Mouse (Mus musculus): Measurements from ENCODE around the gene S100a5. TPM values are rescaled to one million over a fixed set of nuclear protein-coding genes. Genes with fewer than 3 reads are reported as not detected.

Gene S100a5
- polyA plus RNA-seq, 1 experiment from 2014 or later = not detected

- no peaks in the 10 kb centered on the region for H3K9me3 ChIP-seq (ENCODE audit: control insufficient read depth, low read length)
- DNase-seq (ENCODE audit: low spot score) (no peak), ATAC-seq (replicated peaks; ENCODE audit: low FRiP score) (no peak)
- WGBS = 76% methylated on average over 9 of the region's 9 CpGs
- H3K27ac ChIP-seq (ENCODE audit: low read depth, low read length) = no peak overlapping the region
- no peaks in the 10 kb centered on the region for H3K27me3 ChIP-seq (replicated peaks; ENCODE audit: control insufficient read depth, insufficient read depth, low read length)
- no peak overlapping the region for H3K4me2 ChIP-seq
- H3K4me1 ChIP-seq (replicated peaks; ENCODE audit: control insufficient read depth, insufficient read depth, low read length) = no peaks in the 10 kb centered on the region
- no peak overlapping the region for H3K9ac ChIP-seq (ENCODE audit: low read depth, low read length)
- H3K4me3 ChIP-seq (ENCODE audit: low read depth, low read length) = no peak overlapping the region
- H3K36me3 ChIP-seq (ENCODE audit: control insufficient read depth, insufficient read depth, low read length) = no peaks in the 10 kb centered on the region
Measured at GRCm38 (mm10) chr3:90626266-90627021, 18.1 kb downstream of the S100a5 start.

- no peaks in the 10 kb centered on the region for H3K36me3 ChIP-seq (ENCODE audit: control insufficient read depth, insufficient read depth, low read length)
- ATAC-seq (replicated peaks; ENCODE audit: low FRiP score) (no peak), DNase-seq (ENCODE audit: low spot score) (no peak)
- no peak overlapping the region for H3K9ac ChIP-seq (ENCODE audit: low read depth, low read length)
- H3K4me2 ChIP-seq = no peak overlapping the region
- H3K9me3 ChIP-seq (ENCODE audit: control insufficient read depth, low read length) = no peaks in the 10 kb centered on the region
- no peak overlapping the region for H3K27ac ChIP-seq (ENCODE audit: low read depth, low read length)
- H3K27me3 ChIP-seq (replicated peaks; ENCODE audit: control insufficient read depth, insufficient read depth, low read length) = no peaks in the 10 kb centered on the region
- WGBS = 81% methylated on average over 5 of the region's 5 CpGs
- H3K4me1 ChIP-seq (replicated peaks; ENCODE audit: control insufficient read depth, insufficient read depth, low read length) = no peaks in the 10 kb centered on the region
- no peak overlapping the region for H3K4me3 ChIP-seq (ENCODE audit: low read depth, low read length)
Measured at GRCm38 (mm10) chr3:90627366-90627765, 19.0 kb downstream of the S100a5 start.

GRCm38 (mm10) chr3:90627807-90628206 lies 19.5 kb downstream of the S100a5 start:
- no peak overlapping the region for H3K27ac ChIP-seq (ENCODE audit: low read depth, low read length)
- no peaks in the 10 kb centered on the region for H3K36me3 ChIP-seq (ENCODE audit: control insufficient read depth, insufficient read depth, low read length)
- no peak overlapping the region for H3K4me3 ChIP-seq (ENCODE audit: low read depth, low read length)
- H3K4me1 ChIP-seq (replicated peaks; ENCODE audit: control insufficient read depth, insufficient read depth, low read length) = no peaks in the 10 kb centered on the region
- no peaks in the 10 kb centered on the region for H3K9me3 ChIP-seq (ENCODE audit: control insufficient read depth, low read length)
- no peak for DNase-seq (ENCODE audit: low spot score)
- ATAC-seq (replicated peaks; ENCODE audit: low FRiP score) = no peak
- H3K4me2 ChIP-seq = no peak overlapping the region
- no peak overlapping the region for H3K9ac ChIP-seq (ENCODE audit: low read depth, low read length)
- no peaks in the 10 kb centered on the region for H3K27me3 ChIP-seq (replicated peaks; ENCODE audit: control insufficient read depth, insufficient read depth, low read length)
- 65% methylated on average over 4 of the region's 4 CpGs for WGBS

DNA sequence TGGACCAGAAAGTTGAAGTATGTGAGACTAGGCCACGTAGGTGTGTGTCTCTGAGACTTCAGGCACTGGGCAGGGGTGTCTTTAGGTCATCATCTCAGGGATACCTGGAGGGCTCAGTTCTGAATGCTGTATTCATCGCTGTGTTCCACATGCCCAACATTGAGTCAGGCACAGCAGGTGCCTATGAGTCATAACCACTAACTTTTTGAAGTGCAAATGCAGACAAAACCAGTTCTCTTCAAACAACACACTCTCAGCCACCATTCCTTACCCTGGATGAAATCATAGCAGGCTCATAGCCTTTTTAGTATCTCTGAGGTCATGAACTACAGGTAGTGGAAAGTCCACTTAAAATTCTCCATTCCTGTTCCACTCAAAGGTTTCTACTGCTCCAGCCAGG lies 21.0 kb downstream of the S100a5 start:
- 74% methylated on average over 2 of the region's 2 CpGs for WGBS
- H3K4me3 ChIP-seq (ENCODE audit: low read depth, low read length) = no peak overlapping the region
- no peaks in the 10 kb centered on the region for H3K27me3 ChIP-seq (replicated peaks; ENCODE audit: control insufficient read depth, insufficient read depth, low read length)
- DNase-seq (ENCODE audit: low spot score) = no peak
- H3K9ac ChIP-seq (ENCODE audit: low read depth, low read length) = no peak overlapping the region
- H3K36me3 ChIP-seq (ENCODE audit: control insufficient read depth, insufficient read depth, low read length) = no peaks in the 10 kb centered on the region
- H3K4me1 ChIP-seq (replicated peaks; ENCODE audit: control insufficient read depth, insufficient read depth, low read length) = no peaks in the 10 kb centered on the region
- no peak overlapping the region for H3K27ac ChIP-seq (ENCODE audit: low read depth, low read length)
- H3K4me2 ChIP-seq = no peak overlapping the region
- H3K9me3 ChIP-seq (ENCODE audit: control insufficient read depth, low read length) = no peaks in the 10 kb centered on the region
- no peak for ATAC-seq (replicated peaks; ENCODE audit: low FRiP score)

- no peak for ATAC-seq (replicated peaks; ENCODE audit: low FRiP score)
- Histone ChIP-seq H3K9me3 (ENCODE audit: control insufficient read depth, low read length) (no peaks in the 10 kb centered on the region), H3K36me3 (ENCODE audit: control insufficient read depth, insufficient read depth, low read length) (no peaks in the 10 kb centered on the region), H3K27me3 (replicated peaks; ENCODE audit: control insufficient read depth, insufficient read depth, low read length) (no peaks in the 10 kb centered on the region), H3K4me2 (no peak overlapping the region), H3K4me1 (replicated peaks; ENCODE audit: control insufficient read depth, insufficient read depth, low read length) (no peaks in the 10 kb centered on the region), H3K9ac (ENCODE audit: low read depth, low read length) (no peak overlapping the region), H3K4me3 (ENCODE audit: low read depth, low read length) (no peak overlapping the region), H3K27ac (ENCODE audit: low read depth, low read length) (no peak overlapping the region)
- no peak for DNase-seq (ENCODE audit: low spot score)
- 76% methylated on average over 2 of the region's 2 CpGs for WGBS
Measured at GRCm38 (mm10) chr3:90631984-90632383, 23.7 kb downstream of the S100a5 start.

DNA sequence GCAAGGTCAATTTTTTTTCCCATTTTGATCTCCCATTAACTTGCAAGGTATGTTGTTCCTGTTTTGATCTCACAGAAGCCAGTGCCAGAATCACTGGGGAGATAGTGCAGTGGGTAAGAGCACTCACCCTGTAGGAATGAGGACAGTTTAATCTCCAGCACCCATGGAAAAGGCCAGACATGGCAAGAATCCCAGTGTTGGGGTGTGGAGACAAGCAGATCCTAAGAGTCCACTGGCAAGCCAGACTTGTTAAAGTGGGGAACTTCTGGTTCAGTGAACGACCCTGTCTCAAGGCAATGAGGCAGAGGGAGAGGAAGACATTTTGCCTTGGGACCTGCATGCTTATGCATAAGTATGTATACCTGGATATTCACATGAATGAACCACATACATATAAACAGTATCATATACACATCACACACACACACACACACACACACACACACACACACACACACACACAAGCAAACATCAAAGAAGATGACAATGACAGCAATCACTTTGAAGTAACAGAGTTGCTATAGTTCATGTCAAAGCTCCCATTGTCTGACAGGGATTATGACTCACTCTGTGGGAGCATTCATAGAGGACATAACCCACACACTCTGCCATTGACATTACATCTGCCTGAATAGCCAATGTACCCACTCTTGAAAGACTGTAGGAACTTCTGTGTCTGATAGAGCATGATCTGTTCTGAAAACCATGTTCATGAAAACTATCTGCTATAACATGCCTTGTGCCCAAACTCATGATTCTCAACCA lies 30.4 kb downstream of the S100a5 start:
- Histone ChIP-seq H3K27ac (ENCODE audit: low read depth, low read length) (no peak overlapping the region), H3K4me2 (no peak overlapping the region), H3K36me3 (ENCODE audit: control insufficient read depth, insufficient read depth, low read length) (no peaks in the 10 kb centered on the region), H3K4me3 (ENCODE audit: low read depth, low read length) (no peak overlapping the region), H3K4me1 (replicated peaks; ENCODE audit: control insufficient read depth, insufficient read depth, low read length) (no peaks in the 10 kb centered on the region), H3K9me3 (ENCODE audit: control insufficient read depth, low read length) (no peaks in the 10 kb centered on the region), H3K27me3 (replicated peaks; ENCODE audit: control insufficient read depth, insufficient read depth, low read length) (no peaks in the 10 kb centered on the region), H3K9ac (ENCODE audit: low read depth, low read length) (no peak overlapping the region)
- ATAC-seq (replicated peaks; ENCODE audit: low FRiP score) (no peak), DNase-seq (ENCODE audit: low spot score) (no peak)
- 41% methylated on average over 1 of the region's 1 CpGs for WGBS

DNA sequence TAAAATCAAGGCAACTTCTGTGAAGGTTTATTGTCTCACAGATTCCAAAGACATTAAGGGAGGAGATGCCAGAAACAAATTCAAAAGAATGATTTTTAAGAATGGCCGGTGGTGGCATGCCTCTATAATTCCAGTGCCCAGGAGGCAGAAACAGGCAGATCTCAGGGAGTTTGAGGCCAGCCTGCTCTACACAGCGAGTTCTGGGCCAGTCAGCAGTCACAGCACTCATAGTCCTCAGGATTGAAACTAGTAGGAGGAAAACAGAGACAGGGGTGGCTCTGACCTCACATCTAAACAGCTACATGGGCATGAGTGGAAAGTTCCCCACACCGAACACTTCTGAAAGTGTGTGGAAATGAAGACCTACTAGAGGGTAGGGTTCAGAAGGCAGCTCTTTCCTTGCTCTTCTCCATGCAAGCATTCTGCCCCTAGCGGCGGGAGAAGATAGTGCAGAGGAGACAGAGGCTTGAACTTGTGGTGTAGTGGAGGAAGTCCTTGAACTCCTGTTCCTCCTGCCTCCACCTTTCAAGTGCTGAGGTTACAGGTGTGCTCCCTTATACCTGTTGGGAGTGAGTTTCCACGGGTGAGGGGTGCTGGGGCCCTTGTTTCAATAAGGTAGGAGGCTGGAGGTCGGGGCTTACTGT lies 31.3 kb downstream of the S100a5 start:
- H3K4me1 ChIP-seq (replicated peaks; ENCODE audit: control insufficient read depth, insufficient read depth, low read length) = no peaks in the 10 kb centered on the region
- no peak overlapping the region for H3K4me2 ChIP-seq
- no peaks in the 10 kb centered on the region for H3K36me3 ChIP-seq (ENCODE audit: control insufficient read depth, insufficient read depth, low read length)
- no peak overlapping the region for H3K9ac ChIP-seq (ENCODE audit: low read depth, low read length)
- DNase-seq (ENCODE audit: low spot score) = no peak
- H3K27ac ChIP-seq (ENCODE audit: low read depth, low read length) = no peak overlapping the region
- WGBS = 42% methylated on average over 7 of the region's 7 CpGs
- no peak overlapping the region for H3K4me3 ChIP-seq (ENCODE audit: low read depth, low read length)
- no peak; the same call in 1 of the 2 replicates for ATAC-seq (replicated peaks; ENCODE audit: low FRiP score)
- H3K27me3 ChIP-seq (replicated peaks; ENCODE audit: control insufficient read depth, insufficient read depth, low read length) = no peaks in the 10 kb centered on the region
- no peaks in the 10 kb centered on the region for H3K9me3 ChIP-seq (ENCODE audit: control insufficient read depth, low read length)

DNA sequence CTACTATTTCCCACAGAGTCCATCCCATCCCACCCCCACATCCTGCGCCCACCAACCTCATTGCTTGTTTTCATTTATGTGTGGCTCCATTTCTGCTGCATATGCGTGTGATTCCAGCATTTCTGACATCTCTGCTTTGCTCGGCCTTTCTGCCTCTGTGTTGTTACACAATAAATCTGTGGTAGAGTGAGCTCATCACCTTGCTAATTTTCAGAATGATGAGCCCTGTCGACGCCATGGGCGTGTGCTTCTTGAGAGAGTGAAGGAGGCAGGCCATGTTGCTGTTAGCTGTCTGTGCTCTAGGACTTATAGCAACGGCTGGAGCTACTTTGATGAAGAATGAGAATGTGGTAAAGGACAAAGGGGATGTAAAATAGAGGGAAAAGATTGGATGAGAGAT lies 32.7 kb downstream of the S100a5 start:
- no peak overlapping the region for H3K27ac ChIP-seq (ENCODE audit: low read depth, low read length)
- no peaks in the 10 kb centered on the region for H3K4me1 ChIP-seq (replicated peaks; ENCODE audit: control insufficient read depth, insufficient read depth, low read length)
- ATAC-seq (replicated peaks; ENCODE audit: low FRiP score) (no peak), DNase-seq (ENCODE audit: low spot score) (no peak)
- 71% methylated on average over 7 of the region's 7 CpGs for WGBS
- no peak overlapping the region for H3K9ac ChIP-seq (ENCODE audit: low read depth, low read length)
- no peaks in the 10 kb centered on the region for H3K9me3 ChIP-seq (ENCODE audit: control insufficient read depth, low read length)
- no peak overlapping the region for H3K4me3 ChIP-seq (ENCODE audit: low read depth, low read length)
- no peaks in the 10 kb centered on the region for H3K36me3 ChIP-seq (ENCODE audit: control insufficient read depth, insufficient read depth, low read length)
- no peaks in the 10 kb centered on the region for H3K27me3 ChIP-seq (replicated peaks; ENCODE audit: control insufficient read depth, insufficient read depth, low read length)
- no peak overlapping the region for H3K4me2 ChIP-seq

Measured in liver, embryonic 11.5 days (tissue).